Mouse (Mus musculus): Measurements from ENCODE around the gene Il17rd.

Gene Il17rd

DNA sequence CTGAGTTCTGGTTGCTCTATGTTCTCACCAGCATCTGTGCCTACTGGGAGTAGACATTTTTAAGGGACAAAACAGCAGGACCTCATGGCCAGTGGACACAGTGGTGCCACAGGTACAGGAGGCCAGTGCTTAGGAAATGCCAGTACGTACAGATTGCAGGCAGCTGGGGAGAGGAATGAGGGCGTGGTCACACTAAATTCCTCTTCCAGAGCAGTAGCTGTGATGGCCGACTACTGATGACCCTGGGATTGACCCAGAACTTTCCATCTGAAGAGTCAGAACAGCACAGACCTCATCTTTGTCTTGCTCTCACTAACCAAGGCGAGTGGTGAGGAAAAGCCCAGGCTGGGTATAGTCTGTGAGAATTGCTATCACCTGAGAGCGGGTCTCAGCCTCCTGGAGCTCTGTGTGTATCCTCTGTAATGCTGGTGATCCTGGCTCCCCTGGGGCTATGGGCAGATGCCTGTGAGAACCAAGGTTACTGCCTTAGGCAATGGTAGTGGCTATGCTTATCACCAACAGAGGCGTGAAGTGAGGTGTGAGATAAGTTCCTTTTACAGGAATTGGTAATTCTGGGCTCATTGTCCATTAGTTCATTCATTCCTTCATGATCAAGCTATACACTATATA is 111.4 kb downstream of the Il17rd start:
- DNase-seq, result no peak

DNA sequence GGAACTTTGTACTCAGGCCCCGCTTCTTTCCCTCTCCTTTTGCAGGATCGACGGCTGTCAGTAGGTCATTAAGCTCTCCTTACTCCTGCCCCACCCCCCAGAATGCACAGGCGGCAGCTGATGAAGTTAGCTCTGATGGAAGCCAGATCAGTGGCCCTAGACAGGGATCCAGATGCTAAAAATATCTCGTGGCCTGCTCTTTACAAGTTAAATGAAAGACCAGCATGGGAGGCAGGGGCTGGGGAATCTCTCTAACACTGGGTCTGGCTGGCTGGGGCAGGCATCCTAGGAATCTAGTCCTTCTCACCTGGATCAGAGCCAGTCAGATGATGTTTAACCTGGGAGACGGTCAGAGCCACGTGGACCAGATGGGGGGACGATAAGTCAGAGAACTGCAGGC is 112.7 kb downstream of the Il17rd start:
- no peak for DNase-seq

GRCm38 (mm10) chr14:27155088-27155487 is 116.3 kb downstream of the Il17rd start:
- DNase-seq, result no peak

DNA sequence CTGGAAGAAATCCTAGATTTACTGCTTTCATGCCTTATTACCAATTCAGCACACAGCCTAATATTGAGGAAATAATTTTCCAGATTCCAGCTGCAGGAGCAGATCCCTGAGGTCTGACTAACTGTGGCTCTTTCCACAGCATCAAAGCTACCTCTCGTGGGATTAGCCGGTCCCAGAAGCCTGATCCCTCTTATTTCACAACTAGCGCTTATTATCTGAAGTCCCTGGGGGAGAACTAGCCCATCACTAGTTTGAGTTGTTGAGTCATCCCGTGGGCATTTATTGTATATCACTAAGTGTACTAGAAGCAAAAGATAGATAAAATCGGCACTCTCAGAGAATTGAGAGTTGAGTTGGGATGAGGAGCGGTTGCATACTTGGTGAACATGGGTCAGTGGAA is 117.3 kb downstream of the Il17rd start:
- no peak for DNase-seq
